Mouse (Mus musculus) MEL (cell line): ENCODE results near the gene Nova2. TPM values are rescaled to one million over a fixed set of nuclear protein-coding genes. Genes with fewer than 3 reads are reported as not detected.

Experiments
- DNase-seq: peaks from one replicate; pipeline ENCODE4 v3.0.0; 2011; ENCODE audit warnings: low read depth, low spot score
- H3K27ac ChIP-seq: 2 replicates; pipeline ENCODE4 v1.5.1; 2012; ENCODE audit warnings: low read depth, mild to moderate bottlenecking, control low read depth, low read length, moderate library complexity; ENCODE audit not compliant: control insufficient read depth
- H3K27me3 ChIP-seq, 2 experiments: fragments of 150-350 bp in 1 of 2; sonication (generic) in 1 of 2; 2 replicates each; pipeline ENCODE4 v1.6.1; 2012; ENCODE audit warnings: low read length in 2 of 2, mild to moderate bottlenecking in 2 of 2, improper control_type of control experiment in 1 of 2, moderate library complexity in 1 of 2; ENCODE audit not compliant: insufficient read depth in 2 of 2, control insufficient read depth in 1 of 2
- H3K36me3 ChIP-seq, 2 experiments: 2 replicates each; pipeline ENCODE4 v1.6.1; 2012 to 2014; ENCODE audit warnings: low read length in 2 of 2, improper control_type of control experiment in 1 of 2, inconsistent platforms in 1 of 2, mild to moderate bottlenecking in 1 of 2; ENCODE audit not compliant: insufficient read depth in 2 of 2, control insufficient read depth in 1 of 2
- H3K4me1 ChIP-seq, 2 experiments: fragments of 150-350 bp in 1 of 2; sonication (generic) in 1 of 2; 2 replicates each; pipeline ENCODE4 v1.6.1; 2012; ENCODE audit warnings: low read length in 2 of 2, improper control_type of control experiment in 1 of 2, mild to moderate bottlenecking in 1 of 2; ENCODE audit not compliant: insufficient read depth in 2 of 2, control insufficient read depth in 1 of 2
- H3K4me3 ChIP-seq, 2 experiments: fragments of 150-350 bp in 1 of 2; sonication (generic) in 1 of 2; 2 replicates each; pipeline ENCODE4 v1.5.1; 2012; ENCODE audit warnings: low read depth in 2 of 2, low read length in 2 of 2, mild to moderate bottlenecking in 2 of 2, moderate library complexity in 2 of 2, control low read depth in 1 of 2, improper control_type of control experiment in 1 of 2; ENCODE audit not compliant: control insufficient read depth in 1 of 2, insufficient read depth in 1 of 2
- H3K79me2 ChIP-seq: 2 replicates; pipeline ENCODE4 v1.6.1; 2012; ENCODE audit warnings: mild to moderate bottlenecking, low read length, moderate library complexity; ENCODE audit not compliant: control insufficient read depth, poor library complexity, insufficient read depth
- H3K9ac ChIP-seq: 2 replicates; pipeline ENCODE4 v1.6.1; 2012; ENCODE audit warnings: low read depth, mild to moderate bottlenecking, control low read depth, low read length, moderate library complexity; ENCODE audit not compliant: control insufficient read depth, poor library complexity, severe bottlenecking
- H3K9me3 ChIP-seq: fragments of 150-350 bp; sonication (generic); replicated peaks from 2 replicates; pipeline ENCODE4 v1.6.1; 2012; ENCODE audit warnings: mild to moderate bottlenecking, low read length, improper control_type of control experiment, moderate library complexity; ENCODE audit not compliant: insufficient read depth
- BHLHE40 ChIP-seq: IDR thresholded peaks from 2 replicates; pipeline ENCODE4 v1.6.1; 2012; ENCODE audit warnings: low read depth, mild to moderate bottlenecking, inconsistent platforms, low read length, improper control_type of control experiment, borderline replicate concordance
- CHD1 ChIP-seq: IDR thresholded peaks from 2 replicates; pipeline ENCODE4 v1.6.1; 2012; ENCODE audit warnings: low read depth, mild to moderate bottlenecking, inconsistent platforms, low read length, improper control_type of control experiment
- CTCF ChIP-seq, 3 experiments: IDR thresholded peaks in 2 of 3; conservative IDR thresholded peaks in 1 of 3; 2 replicates each; pipeline ENCODE4 v1.5.1; 2011 to 2012; ENCODE audit warnings: low read length in 3 of 3, low read depth in 2 of 3, mild to moderate bottlenecking in 2 of 3, improper control_type of control experiment in 1 of 3, inconsistent platforms in 1 of 3, mixed read lengths in 1 of 3, moderate library complexity in 1 of 3; ENCODE audit not compliant: control insufficient read depth in 1 of 3, insufficient read depth in 1 of 3, poor library complexity in 1 of 3, severe bottlenecking in 1 of 3
- ETS1 ChIP-seq: IDR thresholded peaks from 2 replicates; pipeline ENCODE4 v1.6.1; 2012; ENCODE audit warnings: low read depth, mild to moderate bottlenecking, inconsistent platforms, low read length, improper control_type of control experiment, moderate library complexity
- GABPA ChIP-seq: IDR thresholded peaks from 2 replicates; pipeline ENCODE4 v1.6.1; 2012; ENCODE audit warnings: low read depth, mild to moderate bottlenecking, inconsistent platforms, low read length, improper control_type of control experiment, moderate library complexity
- GATA1 ChIP-seq: IDR thresholded peaks from 2 replicates; pipeline ENCODE4 v1.6.1; 2011; ENCODE audit warnings: low read depth, low read length, improper control_type of control experiment
- HCFC1 ChIP-seq: IDR thresholded peaks from 2 replicates; pipeline ENCODE4 v1.6.1; 2012; ENCODE audit warnings: low read depth, mild to moderate bottlenecking, inconsistent platforms, low read length, improper control_type of control experiment, moderate library complexity
- JUND ChIP-seq: IDR thresholded peaks from 2 replicates; pipeline ENCODE4 v1.6.1; 2011; ENCODE audit warnings: low read depth, mild to moderate bottlenecking, improper control_type of control experiment, low read length
- KAT2A ChIP-seq: conservative IDR thresholded peaks from 2 replicates; pipeline ENCODE4 v1.6.1; 2012; ENCODE audit warnings: low read depth, low read length, improper control_type of control experiment, inconsistent platforms
- MAFK ChIP-seq: IDR thresholded peaks from 2 replicates; pipeline ENCODE4 v1.6.1; 2011; ENCODE audit warnings: low read depth, mild to moderate bottlenecking, low read length, improper control_type of control experiment, borderline replicate concordance
- MAX ChIP-seq: IDR thresholded peaks from 2 replicates; pipeline ENCODE4 v1.6.1; 2011; ENCODE audit warnings: low read length, improper control_type of control experiment
- MAZ ChIP-seq: IDR thresholded peaks from 2 replicates; pipeline ENCODE4 v1.6.1; 2012; ENCODE audit warnings: low read depth, mild to moderate bottlenecking, inconsistent platforms, low read length, improper control_type of control experiment
- MYC ChIP-seq: IDR thresholded peaks from 2 replicates; pipeline ENCODE4 v1.6.1; 2011; ENCODE audit warnings: low read depth, mild to moderate bottlenecking, low read length, improper control_type of control experiment, moderate library complexity
- POLR2A ChIP-seq, 2 experiments: IDR thresholded peaks; 2 replicates each; pipeline ENCODE4 v1.6.1; 2011 to 2012; ENCODE audit warnings: low read length in 2 of 2, mild to moderate bottlenecking in 2 of 2, control low read depth in 1 of 2, improper control_type of control experiment in 1 of 2, low read depth in 1 of 2, moderate library complexity in 1 of 2; ENCODE audit not compliant: control insufficient read depth in 1 of 2, insufficient read depth in 1 of 2, poor library complexity in 1 of 2
- POLR2AphosphoS5 ChIP-seq: IDR thresholded peaks from 2 replicates; pipeline ENCODE4 v1.6.1; 2012; ENCODE audit warnings: low read depth, borderline replicate concordance, mild to moderate bottlenecking, inconsistent platforms, low read length, moderate library complexity, mixed read lengths
- RAD21 ChIP-seq: IDR thresholded peaks from 2 replicates; pipeline ENCODE4 v1.6.1; 2011; ENCODE audit warnings: mild to moderate bottlenecking, low read depth, low read length, improper control_type of control experiment
- SIN3A ChIP-seq: IDR thresholded peaks from 2 replicates; pipeline ENCODE4 v1.6.1; 2012; ENCODE audit warnings: low read length, improper control_type of control experiment, inconsistent platforms
- SMC3 ChIP-seq: IDR thresholded peaks from 2 replicates; pipeline ENCODE4 v1.6.1; 2011; ENCODE audit warnings: low read depth, low read length, improper control_type of control experiment
- TBP ChIP-seq: IDR thresholded peaks from 2 replicates; pipeline ENCODE4 v1.8.0; 2011; ENCODE audit warnings: low read depth, low read length, improper control_type of control experiment
- TCF12 ChIP-seq: IDR thresholded peaks from 2 replicates; pipeline ENCODE4 v1.6.1; 2014; ENCODE audit warnings: low read depth, mild to moderate bottlenecking, inconsistent platforms, low read length, improper control_type of control experiment, moderate library complexity
- UBTF ChIP-seq: IDR thresholded peaks from 2 replicates; pipeline ENCODE4 v1.6.1; 2012; ENCODE audit warnings: low read depth, mild to moderate bottlenecking, inconsistent platforms, low read length, improper control_type of control experiment, moderate library complexity, borderline replicate concordance; ENCODE audit not compliant: insufficient read depth
- USF1 ChIP-seq: IDR thresholded peaks from 2 replicates; pipeline ENCODE4 v1.6.1; 2014; ENCODE audit warnings: low read depth, mild to moderate bottlenecking, inconsistent platforms, low read length, improper control_type of control experiment, moderate library complexity
- USF2 ChIP-seq, 2 experiments: IDR thresholded peaks; 2 replicates each; pipeline ENCODE4 v1.6.1; 2011 to 2012; ENCODE audit warnings: improper control_type of control experiment in 2 of 2, low read length in 2 of 2, borderline replicate concordance in 1 of 2, inconsistent platforms in 1 of 2, low read depth in 1 of 2, mild to moderate bottlenecking in 1 of 2; ENCODE audit not compliant: insufficient read depth in 1 of 2
- ZC3H11A ChIP-seq: IDR thresholded peaks from 2 replicates; pipeline ENCODE4 v1.6.1; 2012; ENCODE audit warnings: low read depth, mild to moderate bottlenecking, inconsistent platforms, low read length, improper control_type of control experiment
- ZKSCAN1 ChIP-seq: IDR thresholded peaks from 2 replicates; pipeline ENCODE4 v1.6.1; 2012; ENCODE audit warnings: low read depth, mild to moderate bottlenecking, inconsistent platforms, low read length, improper control_type of control experiment, moderate library complexity
- ZNF384 ChIP-seq: IDR thresholded peaks from 2 replicates; pipeline ENCODE4 v1.6.1; 2012; ENCODE audit warnings: low read depth, mild to moderate bottlenecking, inconsistent platforms, low read length, improper control_type of control experiment
- polyA plus RNA-seq, 2 experiments: library from polyadenylated mRNA; stranded (reverse) in 1 of 2; unstranded in 1 of 2; fragments of >175 nt in 1 of 2; fragments of >200 nt in 1 of 2; gene quantifications; 2 replicates each; pipeline versions ENCODE4 v1.2.1 to v1.2.4; 2012; ENCODE audit warnings: low replicate concordance in 2 of 2, low read depth in 1 of 2; ENCODE audit not compliant: insufficient read length in 2 of 2, insufficient read depth in 1 of 2, missing spikeins in 1 of 2
- total RNA-seq: library from RNA; depleted of rRNA; stranded (reverse); fragments of 300-350 nt; gene quantifications from 2 replicates; pipeline ENCODE4 v1.2.3, GENCODE M21; 2012

The Nova2 gene
- total and polyA plus RNA-seq, 3 experiments = 0.04 to 0.22 TPM; not detected in 1

DNA sequence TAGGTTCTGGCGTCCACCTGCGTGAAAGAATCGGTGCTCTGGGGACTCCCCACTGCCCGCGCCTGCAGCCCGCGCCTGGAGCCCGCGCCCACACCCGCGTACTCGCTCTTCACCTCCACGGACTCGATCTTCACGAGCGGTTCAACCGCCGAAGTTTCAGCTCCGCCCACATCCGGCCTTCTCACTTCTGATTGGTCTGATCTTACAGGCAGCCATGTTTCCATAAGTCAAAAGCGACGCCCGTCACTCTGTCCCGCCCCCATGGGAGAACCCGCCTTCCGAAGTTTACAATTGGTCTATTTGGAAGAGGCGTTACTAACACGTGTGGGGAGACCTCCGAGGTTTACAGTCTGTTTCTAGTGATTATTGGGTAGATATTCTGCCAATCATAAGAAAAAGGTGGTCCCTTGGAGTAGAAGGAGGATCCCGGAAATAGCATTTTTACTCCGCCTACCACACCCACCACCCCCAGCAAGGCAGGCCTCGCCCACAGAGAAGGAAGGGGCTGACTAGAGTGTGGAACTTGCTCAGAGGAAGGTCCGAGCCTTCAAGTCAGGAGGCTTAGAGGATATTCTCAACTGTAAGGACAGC, 15.4 kb upstream of the Nova2 start, which contains the start of gene Ccdc61 (continued):
- TF ChIP-seq ZNF384 (no peak), GATA1 (no peak), ZKSCAN1 (no peak)

DNA sequence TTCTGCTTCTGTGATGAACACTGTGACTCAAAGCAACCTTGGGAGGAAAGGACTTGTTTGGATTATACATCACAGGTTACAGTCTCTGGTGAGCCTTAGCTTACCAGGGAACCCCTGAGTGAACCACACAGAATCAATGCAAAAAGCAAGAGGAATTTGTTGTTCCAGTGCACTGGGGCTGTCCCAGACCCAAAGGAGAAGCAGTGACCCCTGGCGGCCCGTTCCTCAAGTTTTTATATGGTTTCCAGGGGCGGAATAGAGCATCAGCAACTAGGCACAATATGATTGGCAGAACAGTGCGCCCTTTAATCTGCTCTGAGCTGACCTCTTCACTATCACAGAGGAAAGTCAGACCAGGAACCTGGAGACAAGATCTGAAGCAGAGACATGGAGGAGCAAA, 9.4 kb upstream of the Nova2 start:
- H3K36me3 ChIP-seq = no peaks in the 10 kb centered on the region
- no peak overlapping the region for H3K9ac ChIP-seq
- peaks cover 2 to 7% of the 10 kb centered on the region in 2 experiments; a peak in 3 of 4 replicates for H3K27me3 ChIP-seq
- no peaks in the 10 kb centered on the region for H3K79me2 ChIP-seq
- H3K4me1 ChIP-seq = peaks cover 0 to 3% of the 10 kb centered on the region in 2 experiments; a peak in 3 of 4 replicates
- DNase-seq = no peak
- TF ChIP-seq CHD1 = no peak
- no peak for TF ChIP-seq POLR2A (IDR thresholded peaks at IDR 0.05; ENCODE audit: control insufficient read depth in 1 of 2, insufficient read depth in 1 of 2, low read depth in 1 of 2, low read length in 2 of 2, poor library complexity in 1 of 2)
- TF ChIP-seq USF2 (IDR thresholded peaks at IDR 0.05; ENCODE audit: borderline replicate concordance in 1 of 2, insufficient read depth in 1 of 2, low read depth in 1 of 2, low read length in 2 of 2) = no peak
- no peak for TF ChIP-seq USF1
- TF ChIP-seq BHLHE40 = no peak
- no peak for TF ChIP-seq MYC
- no peak for TF ChIP-seq ETS1
- no peak for TF ChIP-seq GABPA
- TF ChIP-seq TCF12 = no peak
- TF ChIP-seq CTCF (IDR thresholded peaks at IDR 0.05 in 2 of 3, conservative IDR thresholded peaks at IDR 0.05 in 1 of 3; ENCODE audit: control insufficient read depth in 1 of 3, insufficient read depth in 1 of 3, low read depth in 2 of 3, low read length in 3 of 3, poor library complexity in 1 of 3, severe bottlenecking in 1 of 3) = no peak
- H3K27ac ChIP-seq = no peak overlapping the region
- no peak overlapping the region for H3K4me3 ChIP-seq
- no peaks in the 10 kb centered on the region for H3K9me3 ChIP-seq

- no peaks in the 10 kb centered on the region for H3K4me1 ChIP-seq
- TF ChIP-seq ETS1 (no peak), JUND (no peak), POLR2AphosphoS5 (no peak), MAZ (no peak), USF1 (no peak), HCFC1 (no peak), CTCF (IDR thresholded peaks at IDR 0.05 in 2 of 3, conservative IDR thresholded peaks at IDR 0.05 in 1 of 3; ENCODE audit: control insufficient read depth in 1 of 3, insufficient read depth in 1 of 3, low read depth in 2 of 3, low read length in 3 of 3, poor library complexity in 1 of 3, severe bottlenecking in 1 of 3) (no peak), USF2 (IDR thresholded peaks at IDR 0.05; ENCODE audit: borderline replicate concordance in 1 of 2, insufficient read depth in 1 of 2, low read depth in 1 of 2, low read length in 2 of 2) (no peak), SIN3A (no peak), ZC3H11A (no peak), KAT2A (no peak), MAX (no peak), RAD21 (no peak), SMC3 (no peak), GABPA (no peak), UBTF (no peak), MAFK (no peak), TBP (no peak), ZKSCAN1 (no peak), ZNF384 (no peak)
- H3K9ac ChIP-seq = no peak overlapping the region
- H3K4me3 ChIP-seq = no peak overlapping the region
- H3K27ac ChIP-seq = no peak overlapping the region
- no peaks in the 10 kb centered on the region for H3K79me2 ChIP-seq
- H3K9me3 ChIP-seq = no peaks in the 10 kb centered on the region
- DNase-seq = no peak
- H3K27me3 ChIP-seq = peaks cover 4 to 7% of the 10 kb centered on the region in 2 experiments
- H3K36me3 ChIP-seq = no peaks in the 10 kb centered on the region
Observed at GRCm38 (mm10) chr7:18917931-18918330, 7.8 kb upstream of the Nova2 start.
